Mouse (Mus musculus) kidney, adult 18-20 months (tissue): ENCODE results near the gene Yipf2.

ENCODE experiments used
- DNase-seq: peaks from one replicate; pipeline ENCODE4 v3.0.0; 2021

The Yipf2 gene

GRCm38 (mm10) chr9:21592703-21593121 lies at the start of gene Yipf2, which contains the start of gene Timm29:
Gene Yipf2, minus strand, starts transcription at chr9:21592828.
Gene Timm29, plus strand, starts transcription at chr9:21592722.
- DNase-seq, result peak; percentile 90

- no peak for DNase-seq
Measured at GRCm38 (mm10) chr9:21639031-21639430, 46.4 kb upstream of the Yipf2 start.

GRCm38 (mm10) chr9:21635639-21636038 lies 43.0 kb upstream of the Yipf2 start:
- no peak for DNase-seq

- DNase-seq, result no peak
Measured at GRCm38 (mm10) chr9:21633106-21633505, 40.5 kb upstream of the Yipf2 start.

- peak; percentile 61 for DNase-seq
Measured at GRCm38 (mm10) chr9:21630673-21631072, 38.0 kb upstream of the Yipf2 start.

- no peak for DNase-seq
Measured at GRCm38 (mm10) chr9:21627145-21627795, 34.6 kb upstream of the Yipf2 start.

- no peak for DNase-seq
Measured at GRCm38 (mm10) chr9:21626571-21626970, 33.9 kb upstream of the Yipf2 start.

- DNase-seq, result no peak
Measured at GRCm38 (mm10) chr9:21625342-21626339, 33.0 kb upstream of the Yipf2 start.

- no peak for DNase-seq
Measured at GRCm38 (mm10) chr9:21622676-21623075, 30.0 kb upstream of the Yipf2 start.

GRCm38 (mm10) chr9:21620229-21620628 lies 27.6 kb upstream of the Yipf2 start:
- DNase-seq, result no peak

GRCm38 (mm10) chr9:21617066-21617465 lies 24.4 kb upstream of the Yipf2 start:
- peak; percentile 26 for DNase-seq

GRCm38 (mm10) chr9:21616232-21616781 lies 23.7 kb upstream of the Yipf2 start:
- peak; percentile 92 for DNase-seq

GRCm38 (mm10) chr9:21615617-21616231 lies 23.1 kb upstream of the Yipf2 start, which contains the start of gene Smarca4:
Gene Smarca4, plus strand, starts transcription at chr9:21616169.
- DNase-seq, result peak; percentile 100

- DNase-seq, result no peak
Measured at GRCm38 (mm10) chr9:21614864-21615616, 22.4 kb upstream of the Yipf2 start.

- no peak for DNase-seq
Measured at GRCm38 (mm10) chr9:21609861-21610260, 17.2 kb upstream of the Yipf2 start.

- DNase-seq, result no peak
Measured at GRCm38 (mm10) chr9:21606648-21607047, 14.0 kb upstream of the Yipf2 start.

GRCm38 (mm10) chr9:21605865-21606264 lies 13.2 kb upstream of the Yipf2 start:
- no peak for DNase-seq

GRCm38 (mm10) chr9:21604119-21604518 lies 11.5 kb upstream of the Yipf2 start:
- DNase-seq, result no peak

GRCm38 (mm10) chr9:21601722-21602399 lies 9.2 kb upstream of the Yipf2 start:
- DNase-seq, result peak; percentile 76

GRCm38 (mm10) chr9:21601073-21601472 lies 8.4 kb upstream of the Yipf2 start:
- DNase-seq, result no peak

- no peak for DNase-seq
Measured at GRCm38 (mm10) chr9:21600186-21600585, 7.6 kb upstream of the Yipf2 start.

GRCm38 (mm10) chr9:21598198-21598597 lies 5.6 kb upstream of the Yipf2 start:
- DNase-seq, result peak; percentile 26
